Mouse (Mus musculus) layer of hippocampus, adult 18-20 months (tissue): ENCODE data around the gene Gemin7. TPM values are rescaled to one million over a fixed set of nuclear protein-coding genes. Genes with fewer than 3 reads are reported as not detected.

Source experiments
- DNase-seq, 2 experiments: peaks; one replicate each; pipeline ENCODE4 v3.0.0; 2022; ENCODE audit warnings: low spot score in 2 of 2
- total RNA-seq, 2 experiments: library from RNA; stranded (reverse); gene quantifications; 2 replicates each; pipeline ENCODE4 v1.2.3; 2021

The Gemin7 gene
- total RNA-seq, 2 experiments from 2014 or later = 44.4 to 45.6 TPM

- DNase-seq = no peak
These were observed 25.8 kb downstream of the Gemin7 start for GRCm38 (mm10) chr7:19551634-19552033.

GRCm38 (mm10) chr7:19549394-19549793 is 28.0 kb downstream of the Gemin7 start:
- no peak for DNase-seq

DNA sequence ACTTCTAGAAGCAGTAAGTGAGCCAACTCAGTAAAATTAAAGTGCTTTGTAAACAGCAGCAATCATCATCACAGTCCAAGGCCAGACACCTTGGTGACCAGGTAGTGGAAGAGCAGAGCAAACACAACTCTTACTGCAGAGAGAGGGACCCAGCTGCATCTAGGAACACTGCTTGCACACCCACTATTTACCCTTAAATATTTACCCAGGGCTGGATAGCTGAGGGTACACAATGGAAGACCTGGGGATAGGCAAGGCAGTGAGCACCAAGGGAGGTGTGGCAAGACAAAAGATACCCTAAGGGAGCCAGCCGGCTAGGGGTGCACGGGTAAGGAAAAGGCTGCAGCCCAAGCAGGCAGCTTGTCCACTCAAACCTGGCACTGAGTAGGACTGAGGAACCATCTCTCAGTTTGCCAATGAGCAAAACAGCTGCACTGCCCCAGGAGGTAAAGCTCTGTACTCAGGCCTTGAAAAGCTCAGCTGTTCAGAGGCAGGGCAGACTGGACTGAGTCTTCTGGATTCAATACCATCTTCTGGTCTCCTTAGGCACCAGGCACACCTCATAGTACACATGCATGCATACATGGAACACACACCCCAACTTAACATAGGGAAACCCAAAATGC is 29.9 kb downstream of the Gemin7 start:
- DNase-seq = no peak

- no peak for DNase-seq
These were observed 31.4 kb downstream of the Gemin7 start for GRCm38 (mm10) chr7:19546007-19546406.

DNA sequence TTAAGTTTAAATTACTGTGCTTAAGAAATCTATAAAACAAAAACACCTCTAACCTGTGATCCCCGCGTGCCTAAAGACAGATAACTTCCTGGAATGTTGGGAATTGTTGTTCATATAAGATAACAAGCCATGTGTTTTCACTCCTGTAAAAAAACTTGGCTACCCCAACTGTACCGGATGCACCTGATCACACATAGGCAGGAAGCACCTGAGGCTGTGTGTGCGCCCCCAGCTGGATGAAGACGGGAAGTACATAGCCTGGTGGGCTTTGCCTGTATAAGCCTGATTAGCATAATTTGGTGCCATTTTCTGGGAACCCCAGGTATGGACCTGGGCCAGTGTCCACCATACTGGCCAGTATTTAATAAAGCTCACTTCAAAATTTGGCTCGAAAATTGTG is 33.8 kb downstream of the Gemin7 start:
- DNase-seq = no peak

GRCm38 (mm10) chr7:19542155-19542691 is 35.2 kb downstream of the Gemin7 start:
- peak in 1 of 2 experiments; percentile 45 for DNase-seq

GRCm38 (mm10) chr7:19541681-19542154 is 35.7 kb downstream of the Gemin7 start:
- no peak for DNase-seq

GRCm38 (mm10) chr7:19540771-19541566 is 36.4 kb downstream of the Gemin7 start:
- DNase-seq = no peak

DNA sequence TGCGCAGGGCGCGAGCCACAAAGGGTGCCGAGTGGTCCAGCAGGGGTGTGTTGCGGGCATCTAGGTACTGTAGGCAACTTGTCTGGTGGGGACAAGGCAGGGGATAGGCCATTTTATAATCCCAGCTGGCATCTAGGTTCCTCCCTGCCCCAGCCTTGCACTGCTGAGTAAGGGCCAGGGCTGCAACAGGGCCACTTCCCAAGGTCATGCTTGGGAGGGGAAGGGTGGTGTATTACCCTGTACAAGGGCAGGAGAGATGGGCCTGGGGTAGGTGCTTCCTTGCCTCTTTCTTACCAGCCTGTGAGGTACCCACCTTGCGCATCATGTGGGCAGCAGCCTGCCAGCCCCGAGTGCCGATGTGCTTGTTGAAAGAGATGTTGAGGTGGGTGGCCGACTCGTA is 42.7 kb downstream of the Gemin7 start:
- no peak for DNase-seq

- no peak for DNase-seq
These were observed 45.2 kb downstream of the Gemin7 start for GRCm38 (mm10) chr7:19532240-19532639.

DNA sequence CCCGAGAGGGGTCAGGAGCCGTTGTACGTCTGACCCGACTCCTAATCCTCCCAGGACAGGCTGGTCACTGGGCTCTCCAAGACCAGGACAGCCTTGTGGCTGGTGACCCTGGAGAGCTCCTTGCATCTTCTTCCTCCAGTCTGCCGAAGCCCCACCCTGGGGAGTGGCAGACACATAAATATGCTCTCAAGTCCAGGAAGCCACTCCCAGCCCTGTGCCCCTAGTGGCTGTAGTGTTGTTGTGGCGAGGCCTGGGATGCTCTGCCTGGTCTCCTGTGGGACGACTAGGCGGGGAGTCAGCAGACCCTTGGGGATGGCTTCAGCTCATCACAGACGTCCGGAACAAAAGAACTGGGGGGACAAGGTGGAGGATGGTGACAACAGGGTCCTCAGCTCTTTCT is 46.3 kb downstream of the Gemin7 start:
- no peak for DNase-seq

GRCm38 (mm10) chr7:19525105-19525481 is 52.3 kb downstream of the Gemin7 start:
- DNase-seq = no peak

- DNase-seq = no peak
These were observed 52.8 kb downstream of the Gemin7 start for GRCm38 (mm10) chr7:19524420-19525104.

DNA sequence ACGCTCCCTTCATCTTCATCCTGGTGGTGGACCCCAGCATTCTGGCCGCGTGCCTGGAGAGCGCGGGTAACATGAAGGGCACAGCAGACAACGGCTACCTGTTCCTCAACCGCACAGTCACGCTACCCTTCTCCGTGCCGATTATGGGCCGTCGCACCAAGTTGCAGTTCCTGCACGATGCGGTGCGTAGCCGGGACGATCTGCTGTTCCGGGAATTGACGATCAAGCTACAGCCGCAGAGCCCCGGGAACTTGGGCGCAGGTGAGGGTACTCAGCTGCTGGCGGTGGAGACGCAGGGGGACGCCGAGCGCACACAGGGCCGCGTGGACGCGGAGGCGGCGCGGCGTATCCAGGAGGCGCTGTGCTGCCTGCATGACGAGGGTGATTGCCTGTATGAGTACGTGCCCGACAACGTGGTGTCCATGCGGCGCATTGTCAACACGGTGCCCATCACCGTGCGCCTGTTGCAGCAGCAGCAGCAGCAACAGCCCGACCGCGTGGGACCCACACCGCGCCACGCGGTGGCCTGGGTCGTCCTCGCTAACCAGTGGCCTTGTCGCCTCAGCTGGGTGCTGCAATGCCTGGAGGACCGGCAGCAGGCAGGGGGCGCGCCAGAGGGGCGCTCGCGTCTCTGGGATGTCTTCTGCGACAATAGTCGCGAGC is 53.5 kb downstream of the Gemin7 start:
- peak; percentile 53 to 80 for DNase-seq

DNA sequence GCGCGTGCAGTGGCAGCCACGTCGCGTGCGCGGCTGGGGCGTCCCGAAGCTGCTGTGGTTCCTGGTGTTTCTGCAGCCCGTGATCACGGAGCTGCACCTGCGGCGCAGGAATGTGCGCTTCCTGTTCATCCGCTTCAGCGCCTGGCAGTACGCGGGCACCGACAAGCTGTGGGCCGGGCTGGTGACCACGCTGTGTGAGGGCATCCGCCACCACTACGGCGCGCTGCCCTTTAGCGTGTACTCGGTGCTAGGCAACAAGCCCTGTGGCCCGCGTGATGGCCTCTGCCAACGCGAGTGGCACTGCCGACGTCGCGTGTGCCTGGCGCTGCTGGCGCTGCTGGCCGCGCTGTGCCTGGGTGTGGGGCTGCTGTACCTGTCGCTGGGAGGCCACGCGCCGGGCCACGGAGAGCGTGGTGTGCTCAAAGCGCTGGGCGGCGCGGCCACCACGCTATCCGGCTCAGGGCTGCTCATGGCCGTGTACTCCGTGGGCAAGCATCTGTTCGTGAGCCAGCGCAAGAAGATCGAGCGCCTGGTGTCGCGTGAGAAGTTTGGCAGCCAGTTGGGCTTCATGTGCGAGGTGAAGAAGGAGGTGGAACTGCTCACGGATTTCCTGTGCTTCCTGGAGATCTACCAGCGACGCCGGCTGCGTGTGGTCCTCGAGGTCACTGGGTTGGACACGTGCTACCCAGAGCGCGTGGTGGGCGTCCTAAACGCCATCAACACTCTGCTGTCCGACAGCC is 54.2 kb downstream of the Gemin7 start:
- DNase-seq = no peak

DNA sequence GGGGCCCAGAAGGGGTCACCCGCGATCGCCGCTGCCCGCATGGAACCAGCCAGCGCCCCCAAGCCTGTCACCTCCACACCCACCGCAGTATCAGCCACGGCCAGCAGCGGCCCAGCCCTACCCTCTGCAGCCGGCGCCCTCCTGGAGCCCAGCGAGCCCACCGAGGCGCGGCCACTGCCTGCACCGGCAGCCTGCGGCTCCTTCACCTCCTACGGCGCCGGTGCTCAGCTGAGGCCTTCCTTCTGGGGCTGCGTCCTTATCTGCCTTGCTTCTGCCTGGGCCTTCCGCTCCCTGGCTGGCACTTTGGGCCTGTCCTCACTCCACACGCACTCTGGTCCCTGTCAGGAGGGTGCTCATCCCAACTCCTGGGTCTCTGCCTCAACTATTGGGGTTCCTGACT is 57.4 kb downstream of the Gemin7 start:
- DNase-seq = no peak

GRCm38 (mm10) chr7:19517652-19518365 is 59.6 kb downstream of the Gemin7 start, which contains the start of gene Nkpd1:
Nkpd1 (plus strand) TSS chr7:19517838.
- no peak for DNase-seq
